Mouse (Mus musculus) hindbrain, embryonic 13.5 days (tissue): ENCODE results near the gene Nsg2. TPM values are rescaled to one million over a fixed set of nuclear protein-coding genes. Genes with fewer than 3 reads are reported as not detected.
"Not testable (repeated sequence)": the region's sequence is repeated elsewhere in the genome, so short reads cannot be mapped to it uniquely, and the experiment has no call there.

Source experiments
- ATAC-seq: fragments of 200-750 bp; cut with Nextera tagmentation; 2 replicates; pipeline ENCODE4 v1.8.0; 2017; ENCODE audit warnings: moderate TSS enrichment; ENCODE audit not compliant: low FRiP score
- H3K27ac ChIP-seq: fragments of 300-500 bp; sonication (generic); 2 replicates; pipeline ENCODE4 v1.5.1; 2015; ENCODE audit warnings: inconsistent platforms, mild to moderate bottlenecking, moderate library complexity
- H3K27me3 ChIP-seq: fragments of 300-500 bp; sonication (generic); 2 replicates; pipeline ENCODE4 v1.6.1; 2015; ENCODE audit warnings: mild to moderate bottlenecking, inconsistent platforms
- H3K36me3 ChIP-seq: fragments of 300-500 bp; sonication (generic); 2 replicates; pipeline ENCODE4 v1.6.1; 2015; ENCODE audit warnings: mild to moderate bottlenecking, inconsistent platforms
- H3K4me1 ChIP-seq: fragments of 300-500 bp; sonication (generic); replicated peaks from 2 replicates; pipeline ENCODE4 v1.6.1; 2015; ENCODE audit warnings: inconsistent platforms
- H3K4me2 ChIP-seq: fragments of 300-500 bp; sonication (generic); 2 replicates; pipeline ENCODE4 v1.6.1; 2015; ENCODE audit warnings: inconsistent platforms, mild to moderate bottlenecking, moderate library complexity
- H3K4me3 ChIP-seq: fragments of 300-500 bp; sonication (generic); 2 replicates; pipeline ENCODE4 v1.5.1; 2015; ENCODE audit warnings: mild to moderate bottlenecking, inconsistent platforms
- H3K9ac ChIP-seq: fragments of 300-500 bp; sonication (generic); 2 replicates; pipeline ENCODE4 v1.6.1; 2015; ENCODE audit warnings: mild to moderate bottlenecking, inconsistent platforms
- H3K9me3 ChIP-seq: fragments of 300-500 bp; sonication (generic); 2 replicates; pipeline ENCODE4 v1.6.1; 2016; ENCODE audit warnings: inconsistent platforms
- WGBS: fragments of 180-500 bp; shearing (Covaris S2); methylation state at CpG from one replicate; pipeline ENCODE4 v1.1.7; 2015; 5-methylcytosine and 5-hydroxymethylcytosine counted together
- polyA plus RNA-seq: library from polyadenylated mRNA; unstranded; fragments of >200 nt; fragmentation: Nextera tagmentation; extraction: Ambion mirVana; gene quantifications from 2 replicates; pipeline ENCODE4 v1.2.1, GENCODE M21; 2015

Nsg2 gene
- polyA plus RNA-seq, 1 experiment from 2014 or later = 461 TPM

DNA sequence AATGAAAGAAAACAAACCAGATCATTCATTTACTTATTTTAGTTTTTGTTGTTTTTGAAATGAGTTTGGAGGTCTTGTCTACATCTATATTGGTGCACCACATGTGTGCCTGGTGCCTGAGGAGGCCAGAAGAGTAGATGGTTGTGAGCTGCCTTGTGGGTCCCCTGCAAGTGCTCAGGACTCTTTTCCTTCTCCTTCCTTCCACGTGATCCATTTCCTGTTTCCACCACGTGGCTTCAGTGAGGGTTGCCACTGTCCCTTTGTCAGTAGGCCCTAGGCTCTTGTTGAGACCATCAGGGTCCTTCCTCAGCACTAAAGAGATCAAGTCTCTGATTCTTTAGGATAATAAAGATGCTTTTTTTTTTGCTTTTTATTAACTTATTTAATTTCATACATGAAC lies 15.5 kb upstream of the Nsg2 start:
- Histone ChIP-seq H3K36me3 (no peaks in the 10 kb centered on the region), H3K27ac (no peak overlapping the region), H3K9ac (no peak overlapping the region), H3K4me2 (no peak overlapping the region), H3K27me3 (no peaks in the 10 kb centered on the region), H3K4me3 (no peak overlapping the region), H3K9me3 (peaks cover 6% of the 10 kb centered on the region), H3K4me1 (no peaks in the 10 kb centered on the region)
- ATAC-seq = no peak
- WGBS = 72% methylated on average over 2 of the region's 2 CpGs

DNA sequence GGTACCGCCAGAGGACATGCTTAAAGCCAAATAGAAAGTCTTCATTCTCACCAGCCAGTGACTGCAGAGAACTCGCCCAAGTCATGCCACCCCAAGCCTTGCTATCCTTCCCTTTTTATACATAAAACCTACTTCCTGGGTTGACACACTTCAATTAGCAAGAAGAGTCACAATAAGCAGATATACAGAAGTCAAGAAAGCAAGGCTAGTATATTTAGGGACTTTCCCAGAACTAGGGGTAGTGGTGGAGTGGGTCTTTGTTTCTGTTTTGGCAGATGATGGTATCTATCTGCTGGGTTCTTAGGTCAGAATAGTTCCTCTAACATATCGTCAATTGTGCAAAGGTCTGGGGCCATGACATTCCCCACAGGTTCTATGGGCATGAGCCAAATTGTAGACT lies 7.7 kb upstream of the Nsg2 start:
- WGBS = 91% methylated on average over 3 of the region's 3 CpGs
- no peak for ATAC-seq
- no peaks in the 10 kb centered on the region for H3K9me3 ChIP-seq
- no peaks in the 10 kb centered on the region for H3K36me3 ChIP-seq
- no peaks in the 10 kb centered on the region for H3K27me3 ChIP-seq
- H3K4me2 ChIP-seq = no peak overlapping the region
- H3K27ac ChIP-seq = no peak overlapping the region
- H3K4me1 ChIP-seq = no peaks in the 10 kb centered on the region
- H3K4me3 ChIP-seq = no peak overlapping the region
- no peak overlapping the region for H3K9ac ChIP-seq

DNA sequence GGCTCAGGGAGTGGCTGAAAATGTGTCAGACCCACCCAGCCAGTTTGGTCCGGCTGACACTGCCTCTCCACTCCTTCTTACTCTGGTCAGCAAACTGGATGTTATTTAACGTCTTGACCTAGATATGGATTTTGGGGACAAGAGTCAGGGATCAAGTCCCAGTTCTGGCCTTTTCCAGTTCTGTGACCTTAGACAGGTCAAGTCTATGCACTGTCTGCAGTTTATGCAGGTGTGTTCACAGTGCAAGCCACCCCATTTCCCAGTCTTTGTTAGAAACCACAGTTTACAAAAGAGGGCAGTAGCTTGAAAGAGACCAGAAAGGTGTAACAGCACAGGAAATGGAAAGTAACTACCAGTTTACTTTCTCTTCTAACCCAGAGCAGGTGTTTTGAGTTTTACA lies 547 bp upstream of the Nsg2 start:
- Histone ChIP-seq H3K27ac (peak overlapping the region; percentile 97), H3K27me3 (no peaks in the 10 kb centered on the region), H3K4me1 (peaks cover 28% of the 10 kb centered on the region), H3K9me3 (no peaks in the 10 kb centered on the region), H3K4me2 (peak overlapping the region; percentile 56), H3K4me3 (peak overlapping the region; percentile 55; the same call in 1 of the 2 replicates), H3K9ac (peak overlapping the region; percentile 56; the same call in 1 of the 2 replicates), H3K36me3 (peaks cover 15% of the 10 kb centered on the region)
- WGBS = 46% methylated on average over 2 of the region's 2 CpGs
- no peak for ATAC-seq

DNA sequence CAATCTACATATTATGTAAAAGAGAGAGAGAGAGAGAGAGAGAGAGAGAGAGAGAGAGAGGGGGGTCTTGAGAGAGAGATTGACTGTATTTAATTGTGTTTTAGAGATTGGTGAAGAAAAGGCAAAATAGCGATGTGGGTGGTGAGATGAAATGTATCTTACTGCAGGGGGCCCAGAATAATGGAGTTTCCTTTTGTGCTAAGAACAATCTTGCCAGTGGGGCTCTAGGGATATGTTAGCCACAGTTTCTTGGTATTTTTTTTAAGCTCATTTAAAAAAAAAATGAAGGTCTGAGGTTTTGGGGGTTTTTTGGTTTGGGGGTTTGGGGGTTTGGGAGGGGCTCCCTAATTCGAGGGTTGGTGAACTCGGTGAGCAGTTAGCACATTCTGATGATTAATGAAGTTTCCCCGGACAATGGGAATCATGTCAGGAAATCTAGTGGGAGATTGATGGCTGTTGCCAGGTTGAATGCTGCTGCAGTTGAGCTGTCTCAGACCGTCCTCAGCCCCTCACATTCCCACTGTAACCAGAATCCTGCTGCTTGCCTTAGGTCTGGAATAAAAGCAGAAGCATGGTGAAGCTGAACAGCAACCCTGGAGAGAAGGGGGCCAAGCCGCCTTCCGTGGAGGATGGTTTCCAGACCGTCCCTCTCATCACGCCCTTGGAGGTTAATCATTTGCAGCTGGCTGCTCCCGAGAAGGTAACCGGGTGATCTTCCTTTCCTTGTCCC lies 1.1 kb downstream of the Nsg2 start:
- peak overlapping the region; percentile 85 for H3K4me2 ChIP-seq
- H3K27me3 ChIP-seq = no peaks in the 10 kb centered on the region
- H3K36me3 ChIP-seq = peaks cover 31% of the 10 kb centered on the region
- H3K4me1 ChIP-seq = peaks cover 28% of the 10 kb centered on the region
- 0 out of 2 replicates have a peak, but pooled peaks have one; percentile 5 for ATAC-seq
- H3K27ac ChIP-seq = peak overlapping the region; percentile 96
- H3K9ac ChIP-seq = peak overlapping the region; percentile 86
- peak overlapping the region; percentile 55 for H3K4me3 ChIP-seq
- WGBS = under 1% methylated on average over 11 of the region's 11 CpGs
- H3K9me3 ChIP-seq = 0 out of 2 replicates have a peak, but pooled peaks cover 2% of the 10 kb centered on the region

DNA sequence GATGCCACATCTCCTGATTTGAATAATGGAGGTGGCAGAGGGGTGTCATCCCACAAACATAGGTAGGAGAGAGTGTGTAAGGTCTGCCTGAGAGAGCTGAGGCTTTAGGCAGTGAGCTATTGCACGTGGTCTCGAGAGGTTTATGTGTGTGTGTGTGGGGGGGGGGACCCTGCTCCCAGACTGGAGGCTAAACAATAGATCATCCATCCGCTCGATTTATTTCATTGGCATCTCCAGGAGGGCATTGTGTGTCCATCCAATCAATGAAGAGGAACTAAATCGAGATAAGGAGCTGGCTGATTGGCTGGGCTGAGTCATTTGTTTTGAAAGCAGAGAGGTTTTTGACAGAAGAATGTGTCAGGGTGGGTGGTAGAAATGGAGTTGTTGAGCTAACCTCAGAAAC lies 2.4 kb downstream of the Nsg2 start:
- H3K4me1 ChIP-seq = peaks cover 32% of the 10 kb centered on the region
- peak overlapping the region; percentile 96 for H3K27ac ChIP-seq
- 2% methylated on average over 5 of the region's 5 CpGs for WGBS
- H3K36me3 ChIP-seq = peaks cover 44% of the 10 kb centered on the region
- ATAC-seq = peak; percentile 79
- H3K4me3 ChIP-seq = peak overlapping the region; percentile 55
- no peaks in the 10 kb centered on the region for H3K27me3 ChIP-seq
- H3K4me2 ChIP-seq = peak overlapping the region; percentile 85
- peak overlapping the region; percentile 86 for H3K9ac ChIP-seq
- H3K9me3 ChIP-seq = 0 out of 2 replicates have a peak, but pooled peaks cover 8% of the 10 kb centered on the region

DNA sequence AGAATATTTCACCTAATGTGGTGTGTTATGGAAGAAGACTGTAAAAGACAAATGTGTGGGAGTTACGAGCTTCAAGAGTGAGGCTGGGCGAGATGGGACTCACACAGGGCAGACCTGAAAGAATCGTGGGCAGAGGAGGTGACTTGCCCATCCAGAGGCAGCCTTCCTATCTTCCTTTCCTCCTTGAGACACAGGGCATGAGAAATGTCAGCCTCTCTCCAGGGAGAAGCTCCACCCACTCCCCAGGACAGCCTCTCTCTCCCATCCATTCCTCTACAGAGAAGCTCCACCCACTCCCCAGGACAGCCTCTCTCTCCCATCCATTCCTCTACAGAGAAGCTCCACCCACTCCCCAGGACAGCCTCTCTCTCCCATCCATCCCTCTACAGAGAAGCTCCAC lies 7.8 kb downstream of the Nsg2 start:
- not testable (repeated sequence) for H3K27ac ChIP-seq, H3K4me3 ChIP-seq, H3K9ac ChIP-seq, ATAC-seq, H3K27me3 ChIP-seq, H3K9me3 ChIP-seq
- peaks cover 55% of the 10 kb centered on the region for H3K36me3 ChIP-seq
- 87% methylated on average over 3 of the region's 3 CpGs for WGBS
- peaks cover 71% of the 10 kb centered on the region for H3K4me1 ChIP-seq
- H3K4me2 ChIP-seq = 0 out of 2 replicates have a peak overlapping the region, but pooled peaks have one; percentile 39

DNA sequence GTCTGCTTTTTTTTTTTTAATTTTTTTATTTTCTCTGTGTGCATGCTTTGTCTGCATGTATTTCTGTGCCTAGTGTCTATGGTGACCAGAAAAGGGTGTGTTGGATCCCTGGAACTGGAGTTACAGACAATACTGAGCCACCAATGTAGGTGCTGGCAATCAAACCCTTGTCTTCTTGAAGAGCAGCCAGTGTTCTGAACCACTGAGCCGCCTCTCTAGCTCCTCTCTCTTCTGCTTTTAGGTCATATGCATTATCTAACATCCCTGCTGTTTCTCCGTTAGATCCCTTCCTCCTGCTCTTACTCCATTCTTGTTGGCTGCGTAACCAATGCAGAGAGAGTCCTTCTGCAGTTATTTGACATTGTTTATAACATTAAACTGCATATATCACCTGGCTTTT lies 8.6 kb downstream of the Nsg2 start:
- 62% methylated on average over 3 of the region's 3 CpGs for WGBS
- peak overlapping the region; percentile 39 for H3K4me2 ChIP-seq
- 0 out of 2 replicates have a peak, but pooled peaks cover 8% of the 10 kb centered on the region for H3K9me3 ChIP-seq
- H3K27me3 ChIP-seq = no peaks in the 10 kb centered on the region
- peak overlapping the region; percentile 56 for H3K27ac ChIP-seq
- no peak overlapping the region for H3K4me3 ChIP-seq
- H3K9ac ChIP-seq = no peak overlapping the region; the same call in 1 of the 2 replicates
- ATAC-seq = no peak
- peaks cover 71% of the 10 kb centered on the region for H3K4me1 ChIP-seq
- H3K36me3 ChIP-seq = peaks cover 57% of the 10 kb centered on the region

DNA sequence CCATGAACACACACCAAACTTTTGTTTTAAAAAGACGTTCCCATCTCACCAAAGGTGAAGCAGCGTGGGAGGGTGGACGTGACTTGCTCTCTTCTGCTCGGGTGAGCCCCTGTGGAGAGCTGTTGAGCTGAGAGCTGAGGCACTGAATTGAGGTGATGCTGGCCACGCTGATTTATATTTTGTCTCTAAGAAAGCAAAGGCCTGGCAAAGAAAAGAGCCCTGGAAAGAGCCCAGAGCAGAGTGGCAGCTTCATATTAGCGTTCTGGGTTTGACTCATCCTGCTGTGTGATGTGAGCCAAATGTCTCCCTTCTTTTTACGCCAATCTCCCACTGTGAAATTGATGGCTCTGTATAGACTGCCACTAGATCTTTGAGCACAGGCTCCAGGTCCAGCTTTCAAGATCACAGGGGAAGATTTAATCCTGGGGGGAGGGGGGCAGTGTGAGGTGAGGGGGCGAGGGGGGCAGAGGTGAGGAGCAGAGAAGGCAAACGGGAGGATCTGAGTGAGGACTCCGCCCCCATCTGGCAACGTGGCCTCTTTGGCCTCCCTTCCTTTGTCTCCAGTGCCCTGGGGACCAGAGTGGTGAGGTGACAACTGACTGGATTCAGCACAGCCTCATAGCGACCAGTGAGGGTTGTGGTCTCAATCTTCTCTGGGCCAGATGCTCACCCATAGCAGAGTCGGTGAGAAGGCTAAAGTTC lies 9.8 kb downstream of the Nsg2 start:
- Histone ChIP-seq H3K4me3 (peak overlapping the region; percentile 11; the same call in 1 of the 2 replicates), H3K9me3 (0 out of 2 replicates have a peak, but pooled peaks cover 8% of the 10 kb centered on the region), H3K9ac (peak overlapping the region; percentile 60), H3K27ac (peak overlapping the region; percentile 84), H3K36me3 (peaks cover 53% of the 10 kb centered on the region), H3K27me3 (no peaks in the 10 kb centered on the region), H3K4me1 (peaks cover 69% of the 10 kb centered on the region), H3K4me2 (peak overlapping the region; percentile 39)
- WGBS = 7% methylated on average over 13 of the region's 13 CpGs
- ATAC-seq = peak; percentile 77

DNA sequence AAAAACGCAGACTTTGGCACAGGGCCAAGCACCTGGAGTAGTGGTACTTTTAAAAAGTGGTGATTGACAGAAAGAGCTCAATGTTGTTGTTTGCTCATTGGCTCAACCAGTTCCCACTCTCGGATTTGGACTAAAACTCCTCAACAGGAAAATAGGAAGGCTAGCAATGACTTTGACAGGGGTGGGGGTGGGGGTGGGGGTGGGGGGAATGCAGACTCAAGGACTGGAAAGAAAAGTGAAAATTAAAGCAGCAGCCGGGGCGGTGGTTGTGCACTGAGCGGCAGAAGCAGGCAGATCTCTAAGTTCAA lies 10.4 kb downstream of the Nsg2 start:
- H3K4me2 ChIP-seq = peak overlapping the region; percentile 39
- H3K36me3 ChIP-seq = peaks cover 48% of the 10 kb centered on the region
- ATAC-seq = no peak
- no peak overlapping the region for H3K4me3 ChIP-seq
- WGBS = 36% methylated on average over 5 of the region's 5 CpGs
- 0 out of 2 replicates have a peak, but pooled peaks cover 8% of the 10 kb centered on the region for H3K9me3 ChIP-seq
- peaks cover 74% of the 10 kb centered on the region for H3K4me1 ChIP-seq
- peak overlapping the region; percentile 84 for H3K27ac ChIP-seq
- H3K27me3 ChIP-seq = no peaks in the 10 kb centered on the region
- H3K9ac ChIP-seq = peak overlapping the region; percentile 60; the same call in 1 of the 2 replicates

DNA sequence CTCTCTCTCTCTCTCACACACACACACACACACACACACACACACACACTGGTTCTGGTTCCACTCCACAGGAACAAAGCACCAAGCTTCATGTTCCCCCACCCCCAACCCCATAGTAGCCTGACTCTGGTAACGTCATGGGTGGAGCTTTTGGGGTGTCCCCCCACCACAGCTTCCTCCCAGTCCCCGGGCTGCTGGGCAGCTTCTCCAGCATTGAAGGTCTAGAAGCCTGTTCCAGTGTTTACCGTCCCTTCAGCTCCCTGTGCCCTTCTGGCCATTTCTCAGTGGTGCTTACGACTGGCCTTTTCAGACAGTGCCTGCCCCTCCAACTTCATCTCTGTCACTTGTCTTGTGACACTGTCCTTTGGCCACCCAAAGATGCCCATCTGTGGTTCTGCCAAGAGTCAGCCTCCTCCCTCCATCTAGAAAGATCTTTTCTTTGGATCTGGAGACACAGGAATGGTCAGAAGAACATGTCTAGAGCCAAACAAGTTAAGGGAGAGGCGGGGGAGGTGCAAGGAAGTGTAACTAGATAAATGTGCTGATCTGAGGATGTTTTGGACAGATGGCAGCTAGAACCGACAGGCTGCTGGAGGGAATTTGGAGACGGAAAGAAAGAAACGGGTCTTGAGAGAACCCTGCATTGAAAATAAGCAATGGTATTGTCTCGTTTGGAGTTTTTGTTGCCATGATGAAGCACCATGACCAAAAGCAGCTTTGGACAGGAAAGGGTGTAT lies 11.8 kb downstream of the Nsg2 start:
- peak overlapping the region; percentile 14; the same call in 1 of the 2 replicates for H3K9ac ChIP-seq
- H3K9me3 ChIP-seq = no peaks in the 10 kb centered on the region
- no peaks in the 10 kb centered on the region for H3K27me3 ChIP-seq
- H3K4me3 ChIP-seq = no peak overlapping the region
- peaks cover 85% of the 10 kb centered on the region for H3K4me1 ChIP-seq
- ATAC-seq = no peak
- 60% methylated on average over 9 of the region's 9 CpGs for WGBS
- H3K27ac ChIP-seq = peak overlapping the region; percentile 74
- peaks cover 34% of the 10 kb centered on the region for H3K36me3 ChIP-seq
- H3K4me2 ChIP-seq = 0 out of 2 replicates have a peak overlapping the region, but pooled peaks have one; percentile 15

DNA sequence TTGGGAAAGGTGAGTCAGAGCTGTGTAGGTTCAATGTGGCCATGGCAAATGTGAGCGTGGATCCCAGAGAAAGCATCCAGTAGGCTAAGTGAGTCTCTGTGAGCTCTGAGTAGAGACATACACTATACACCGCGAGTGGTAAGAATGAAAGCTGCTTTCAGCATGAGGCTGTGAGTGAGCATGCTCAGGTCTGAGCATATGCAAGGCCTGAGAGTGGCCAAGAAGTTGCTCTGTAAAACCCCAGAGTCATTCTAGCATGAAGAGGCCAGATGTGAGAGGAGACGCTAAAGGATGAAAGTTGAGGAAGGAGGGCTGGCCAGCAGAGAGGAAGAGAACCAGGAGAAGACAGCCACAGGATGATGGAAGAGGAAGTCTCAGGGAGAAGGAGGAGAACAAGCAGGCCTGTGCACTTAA lies 12.8 kb downstream of the Nsg2 start:
- H3K36me3 ChIP-seq = peaks cover 30% of the 10 kb centered on the region
- ATAC-seq = no peak
- no peak overlapping the region for H3K4me2 ChIP-seq
- no peak overlapping the region for H3K4me3 ChIP-seq
- no peak overlapping the region for H3K9ac ChIP-seq
- peaks cover 88% of the 10 kb centered on the region for H3K4me1 ChIP-seq
- WGBS = 84% methylated on average over 4 of the region's 4 CpGs
- H3K27ac ChIP-seq = no peak overlapping the region
- H3K27me3 ChIP-seq = no peaks in the 10 kb centered on the region
- H3K9me3 ChIP-seq = no peaks in the 10 kb centered on the region

DNA sequence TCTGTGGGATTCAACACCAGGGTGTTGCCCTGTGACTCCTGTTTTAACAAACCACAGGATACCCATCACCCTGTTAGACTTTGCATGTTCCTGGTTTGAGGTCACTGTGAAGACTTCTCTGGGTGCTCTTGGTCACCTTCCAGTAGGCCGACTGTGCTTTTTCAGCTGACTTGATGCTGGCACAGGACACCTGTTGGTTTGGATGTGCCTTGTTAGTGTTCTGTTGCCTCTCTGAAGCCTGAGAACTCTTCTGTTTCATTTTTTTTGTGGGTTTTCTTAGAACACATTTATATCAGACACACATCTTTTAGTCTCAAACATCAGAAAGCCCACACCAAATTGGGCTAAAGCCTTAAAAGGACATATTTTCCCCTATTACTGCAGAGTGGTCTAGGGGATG lies 13.3 kb downstream of the Nsg2 start:
- no peak overlapping the region for H3K4me2 ChIP-seq
- no peaks in the 10 kb centered on the region for H3K27me3 ChIP-seq
- no peak overlapping the region for H3K9ac ChIP-seq
- ATAC-seq = no peak
- H3K27ac ChIP-seq = no peak overlapping the region
- no peaks in the 10 kb centered on the region for H3K9me3 ChIP-seq
- H3K4me1 ChIP-seq = peaks cover 89% of the 10 kb centered on the region
- H3K36me3 ChIP-seq = peaks cover 32% of the 10 kb centered on the region
- WGBS = 89% methylated on average over 1 of the region's 1 CpGs
- H3K4me3 ChIP-seq = no peak overlapping the region
